Mouse (Mus musculus): Measurements from ENCODE around the gene Mars. TPM values are rescaled to one million over a fixed set of nuclear protein-coding genes. Genes with fewer than 3 reads are reported as not detected.
"Not testable (repeated sequence)": the region's sequence is repeated elsewhere in the genome, so short reads cannot be mapped to it uniquely, and the experiment has no call there.

Gene Mars
- polyA plus RNA-seq, 1 experiment from 2014 or later, result 122 TPM

DNA sequence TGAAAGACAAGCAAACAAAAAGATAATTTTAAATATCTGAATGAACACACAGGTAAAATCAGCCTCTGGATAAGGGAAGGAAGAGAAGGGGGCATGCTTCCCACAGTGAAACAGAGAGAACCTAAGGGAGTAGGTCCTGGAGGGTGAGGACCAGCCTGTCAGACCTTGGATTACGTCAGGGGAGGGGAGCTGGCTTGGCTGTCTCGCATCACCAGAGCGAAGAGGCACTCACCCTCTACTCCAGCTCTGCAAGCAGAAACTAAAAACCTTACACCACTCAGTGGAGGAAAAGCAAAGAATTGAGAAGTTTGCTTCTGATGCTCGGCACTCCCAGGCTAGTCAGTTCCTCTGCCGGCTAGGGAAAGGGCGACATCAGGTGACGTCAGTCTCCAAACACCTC is 8.4 kb upstream of the Mars start:
- no peak for ATAC-seq
- Histone ChIP-seq H3K27ac (no peak overlapping the region), H3K36me3 (no peaks in the 10 kb centered on the region), H3K4me1 (replicated peaks) (no peaks in the 10 kb centered on the region), H3K9ac (replicated peaks) (no peak overlapping the region), H3K27me3 (peaks cover 37% of the 10 kb centered on the region), H3K9me3 (no peaks in the 10 kb centered on the region), H3K4me3 (replicated peaks) (no peak overlapping the region), H3K4me2 (replicated peaks) (no peak overlapping the region)
- 80% methylated on average over 7 of the region's 7 CpGs for WGBS

DNA sequence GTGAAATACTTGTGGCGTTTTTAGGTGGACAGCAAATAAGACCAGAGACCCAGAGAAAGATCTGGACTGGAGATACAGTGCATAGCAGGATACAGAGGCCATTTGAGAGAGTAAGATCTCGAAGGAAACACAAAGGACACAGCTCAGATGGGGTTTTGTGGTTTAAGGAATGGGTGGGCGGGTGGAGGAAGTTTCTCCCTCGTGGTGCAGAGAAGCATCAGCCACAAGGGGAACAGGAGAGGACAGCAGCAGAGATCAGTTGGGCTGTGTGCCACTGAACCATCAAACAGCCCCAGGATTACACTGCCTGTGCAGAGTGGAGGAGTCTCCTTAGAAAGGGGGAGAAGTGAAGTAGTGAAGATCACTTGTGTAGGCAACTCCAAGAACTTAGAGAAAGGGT is 6.4 kb upstream of the Mars start:
- H3K4me2 ChIP-seq (replicated peaks), result no peak overlapping the region
- no peak overlapping the region for H3K27ac ChIP-seq
- no peaks in the 10 kb centered on the region for H3K9me3 ChIP-seq
- H3K4me3 ChIP-seq (replicated peaks), result no peak overlapping the region
- no peaks in the 10 kb centered on the region for H3K36me3 ChIP-seq
- peaks cover 17% of the 10 kb centered on the region for H3K27me3 ChIP-seq
- no peak for ATAC-seq
- 48% methylated on average over 4 of the region's 4 CpGs for WGBS
- no peaks in the 10 kb centered on the region for H3K4me1 ChIP-seq (replicated peaks)
- no peak overlapping the region for H3K9ac ChIP-seq (replicated peaks)

- ATAC-seq, result no peak
These were observed 5.7 kb upstream of the Mars start for GRCm38 (mm10) chr10:127317277-127317676.

GRCm38 (mm10) chr10:127314950-127315349 is 3.4 kb upstream of the Mars start:
- WGBS, result 77% methylated on average over 1 of the region's 1 CpGs
- H3K9ac ChIP-seq (replicated peaks); H3K9me3 ChIP-seq; H3K27ac ChIP-seq; H3K27me3 ChIP-seq; H3K4me2 ChIP-seq (replicated peaks); H3K36me3 ChIP-seq; H3K4me1 ChIP-seq (replicated peaks); ATAC-seq; H3K4me3 ChIP-seq (replicated peaks): not testable (repeated sequence)

More at GRCm38 (mm10) chr10:127317277-127317676, 5.7 kb upstream of the Mars start:
- Histone ChIP-seq H3K4me3 (replicated peaks) (no peak overlapping the region), H3K27ac (no peak overlapping the region), H3K9ac (replicated peaks) (no peak overlapping the region), H3K4me1 (replicated peaks) (no peaks in the 10 kb centered on the region), H3K9me3 (no peaks in the 10 kb centered on the region), H3K4me2 (replicated peaks) (no peak overlapping the region), H3K27me3 (peaks cover 10% of the 10 kb centered on the region), H3K36me3 (no peaks in the 10 kb centered on the region)
- 91% methylated on average over 2 of the region's 2 CpGs for WGBS

- H3K9ac ChIP-seq (replicated peaks); H3K9me3 ChIP-seq; H3K4me3 ChIP-seq (replicated peaks); H3K27ac ChIP-seq; ATAC-seq; H3K27me3 ChIP-seq; H3K4me2 ChIP-seq (replicated peaks); H3K4me1 ChIP-seq (replicated peaks): not testable (repeated sequence)
- peaks cover 11% of the 10 kb centered on the region for H3K36me3 ChIP-seq
- 97% methylated on average over 5 of the region's 5 CpGs for whole genome bisulfite sequencing
These were observed 1.9 kb upstream of the Mars start for GRCm38 (mm10) chr10:127313516-127313915.

DNA sequence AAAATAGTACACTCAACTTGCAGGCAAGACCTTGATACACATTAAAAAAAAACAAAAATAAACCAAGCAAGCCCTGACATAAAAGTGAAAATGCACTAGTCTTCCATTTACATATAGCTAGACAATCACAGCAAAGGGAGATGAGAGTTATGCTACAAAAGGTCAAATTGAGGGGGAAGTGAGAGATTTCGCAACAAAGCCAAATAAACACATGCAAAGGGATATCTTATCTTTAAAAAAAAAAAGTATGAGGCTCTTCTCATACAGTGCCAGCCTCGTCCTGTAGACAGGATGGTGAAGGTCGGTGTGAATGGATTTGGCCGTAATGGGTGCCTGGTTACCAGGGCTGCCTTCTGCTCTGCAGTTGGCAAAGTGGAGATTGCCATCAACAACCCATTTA is 1.3 kb upstream of the Mars start:
- no peak for ATAC-seq
- peaks cover 9% of the 10 kb centered on the region for H3K4me1 ChIP-seq (replicated peaks)
- H3K4me2 ChIP-seq (replicated peaks), result no peak overlapping the region
- 81% methylated on average over 4 of the region's 4 CpGs for WGBS
- H3K9ac ChIP-seq (replicated peaks), result no peak overlapping the region
- no peak overlapping the region for H3K4me3 ChIP-seq (replicated peaks)
- H3K9me3 ChIP-seq, result no peaks in the 10 kb centered on the region
- H3K27me3 ChIP-seq, result 0 out of 2 replicates have a peak, but pooled peaks cover 3% of the 10 kb centered on the region
- H3K36me3 ChIP-seq, result peaks cover 17% of the 10 kb centered on the region
- H3K27ac ChIP-seq, result no peak overlapping the region

DNA sequence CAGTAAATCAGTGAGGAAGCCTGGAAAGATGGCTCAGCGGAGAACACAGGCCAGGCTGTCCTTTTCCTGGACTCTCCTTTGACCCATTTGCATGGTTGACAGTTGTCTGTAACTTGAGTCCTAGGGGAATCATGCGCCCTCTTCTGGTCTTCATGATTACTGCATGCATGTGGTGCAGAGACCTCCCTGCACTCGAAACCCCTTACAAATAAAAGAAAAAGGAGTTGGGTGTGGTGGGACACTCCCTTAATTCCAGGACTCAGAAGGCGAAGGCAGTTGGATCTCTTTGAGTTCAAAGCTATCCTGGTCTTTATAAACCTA is 730 bp upstream of the Mars start:
- peak overlapping the region; percentile 70 for H3K4me2 ChIP-seq (replicated peaks)
- H3K27ac ChIP-seq, result peak overlapping the region; percentile 69
- peaks cover 23% of the 10 kb centered on the region for H3K36me3 ChIP-seq
- no peaks in the 10 kb centered on the region for H3K9me3 ChIP-seq
- peak overlapping the region; percentile 80 for H3K9ac ChIP-seq (replicated peaks)
- WGBS, result 2% methylated on average over 4 of the region's 4 CpGs
- H3K4me3 ChIP-seq (replicated peaks), result peak overlapping the region; percentile 78
- peaks cover 9% of the 10 kb centered on the region for H3K4me1 ChIP-seq (replicated peaks)
- peak; percentile 44; the same call in 1 of the 2 replicates for ATAC-seq
- H3K27me3 ChIP-seq, result no peaks in the 10 kb centered on the region

DNA sequence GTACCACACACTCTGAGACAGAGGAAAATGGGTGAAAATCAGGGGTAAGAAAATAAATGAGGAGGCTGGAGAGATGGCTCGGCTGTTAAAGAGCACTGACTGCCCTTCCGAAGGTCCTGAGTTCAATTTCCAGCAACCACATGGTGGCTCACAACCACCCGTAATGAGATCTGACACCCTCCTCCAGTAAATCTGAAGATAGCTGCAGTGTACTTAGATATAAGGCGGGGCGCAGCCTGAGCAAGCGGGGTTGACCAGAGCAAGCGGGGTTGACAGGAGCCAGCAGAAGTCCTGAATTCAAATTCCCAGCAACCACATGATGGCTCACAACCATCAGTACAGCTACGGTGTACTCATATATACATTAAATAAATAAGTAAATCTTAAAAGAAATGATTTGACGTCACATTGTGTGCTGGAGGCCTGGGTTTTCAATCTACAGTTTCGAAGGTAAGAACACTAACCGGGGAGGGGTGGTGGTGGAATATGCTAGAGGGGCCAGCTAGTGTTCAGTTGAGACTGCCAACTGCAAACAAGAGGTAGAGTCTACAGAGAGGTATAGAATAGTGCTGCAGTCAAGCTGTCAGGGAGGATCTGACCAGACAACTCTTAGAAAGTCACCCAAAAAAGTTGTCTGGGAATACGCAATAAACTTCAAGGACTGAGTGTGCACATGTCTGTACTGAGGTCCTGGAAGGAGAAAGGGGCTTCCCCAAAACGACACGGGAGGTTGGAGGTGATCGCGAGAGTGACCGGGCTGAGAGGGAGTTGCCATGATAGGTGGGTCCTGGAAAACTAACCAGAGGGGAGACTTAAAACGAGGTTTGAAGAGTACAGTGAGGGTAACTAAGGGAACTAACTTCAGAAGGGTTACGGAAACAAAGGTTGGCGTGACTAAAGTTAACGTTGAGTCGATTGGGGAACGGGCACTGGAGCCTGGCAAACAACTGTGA is 787 bp downstream of the Mars start:
- peak overlapping the region; percentile 70 for H3K4me2 ChIP-seq (replicated peaks)

GRCm38 (mm10) chr10:127309167-127309566 is 2.4 kb downstream of the Mars start:
- not testable (repeated sequence) for H3K4me3 ChIP-seq (replicated peaks); H3K9me3 ChIP-seq; H3K9ac ChIP-seq (replicated peaks); H3K4me1 ChIP-seq (replicated peaks); ATAC-seq; H3K27me3 ChIP-seq; H3K4me2 ChIP-seq (replicated peaks); H3K27ac ChIP-seq
- H3K36me3 ChIP-seq, result peaks cover 54% of the 10 kb centered on the region
- WGBS, result 93% methylated on average over 3 of the region's 3 CpGs

More for the DNA sequence above, 787 bp downstream of the Mars start:
- Histone ChIP-seq H3K9me3 (no peaks in the 10 kb centered on the region), H3K27me3 (no peaks in the 10 kb centered on the region), H3K36me3 (peaks cover 38% of the 10 kb centered on the region), H3K4me3 (replicated peaks) (peak overlapping the region; percentile 78), H3K9ac (replicated peaks) (peak overlapping the region; percentile 80), H3K4me1 (replicated peaks) (peaks cover 9% of the 10 kb centered on the region), H3K27ac (peak overlapping the region; percentile 78; the same call in 1 of the 2 replicates)
- WGBS, result 41% methylated on average over 23 of the region's 23 CpGs
- no peak; the same call in 1 of the 2 replicates for ATAC-seq

DNA sequence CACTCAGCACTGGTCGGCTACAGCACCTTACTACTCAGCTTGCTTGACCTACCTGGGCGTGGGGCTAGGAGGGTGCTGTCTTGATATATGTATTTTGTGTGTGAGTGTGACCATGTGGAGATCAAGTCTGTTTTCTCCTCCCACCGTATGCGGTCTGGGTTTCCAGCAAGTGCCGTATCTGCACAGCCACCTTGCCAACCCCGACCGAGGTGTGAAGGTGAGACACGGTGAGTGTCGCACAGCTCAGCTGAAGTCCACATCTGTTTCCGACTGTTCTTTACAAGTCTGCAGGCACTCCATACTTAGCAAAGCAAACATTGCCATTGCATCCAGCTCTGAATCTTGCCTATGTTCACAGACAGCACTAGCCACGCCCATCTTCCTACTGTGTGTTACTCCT is 8.4 kb downstream of the Mars start:
- H3K4me1 ChIP-seq (replicated peaks), result no peaks in the 10 kb centered on the region

DNA sequence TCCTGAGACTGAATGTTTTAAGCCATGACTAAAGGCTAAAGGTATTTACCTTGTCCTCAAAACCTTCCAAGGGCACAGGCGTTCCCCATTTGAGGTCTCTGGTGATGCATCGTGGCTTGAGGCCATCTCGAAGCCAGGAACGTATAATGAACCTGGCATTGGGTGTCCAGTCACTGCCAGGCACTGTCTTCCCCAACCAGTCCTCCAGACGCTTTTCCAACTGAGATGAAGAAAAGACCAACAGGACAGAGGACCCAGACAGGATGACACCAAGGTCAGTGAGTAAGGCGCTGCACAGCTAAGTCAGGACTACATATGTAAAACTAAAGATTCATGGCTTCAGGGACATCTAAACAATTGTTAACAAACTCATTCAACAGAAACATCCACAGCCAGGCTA is 11.2 kb downstream of the Mars start:
- no peak overlapping the region for H3K4me3 ChIP-seq (replicated peaks)
- no peak overlapping the region for H3K9ac ChIP-seq (replicated peaks)
- H3K4me2 ChIP-seq (replicated peaks), result no peak overlapping the region
- 95% methylated on average over 6 of the region's 6 CpGs for WGBS
- H3K27me3 ChIP-seq, result no peaks in the 10 kb centered on the region
- H3K36me3 ChIP-seq, result peaks cover 93% of the 10 kb centered on the region
- H3K9me3 ChIP-seq, result no peaks in the 10 kb centered on the region
- no peak overlapping the region for H3K27ac ChIP-seq
- H3K4me1 ChIP-seq (replicated peaks), result no peaks in the 10 kb centered on the region
- no peak for ATAC-seq

More for the DNA sequence above, 8.4 kb downstream of the Mars start:
- Histone ChIP-seq H3K36me3 (peaks cover 93% of the 10 kb centered on the region), H3K9ac (replicated peaks) (no peak overlapping the region), H3K9me3 (no peaks in the 10 kb centered on the region), H3K4me3 (replicated peaks) (no peak overlapping the region), H3K4me2 (replicated peaks) (no peak overlapping the region), H3K27me3 (no peaks in the 10 kb centered on the region), H3K27ac (no peak overlapping the region)
- WGBS, result 92% methylated on average over 11 of the region's 11 CpGs
- ATAC-seq, result no peak

DNA sequence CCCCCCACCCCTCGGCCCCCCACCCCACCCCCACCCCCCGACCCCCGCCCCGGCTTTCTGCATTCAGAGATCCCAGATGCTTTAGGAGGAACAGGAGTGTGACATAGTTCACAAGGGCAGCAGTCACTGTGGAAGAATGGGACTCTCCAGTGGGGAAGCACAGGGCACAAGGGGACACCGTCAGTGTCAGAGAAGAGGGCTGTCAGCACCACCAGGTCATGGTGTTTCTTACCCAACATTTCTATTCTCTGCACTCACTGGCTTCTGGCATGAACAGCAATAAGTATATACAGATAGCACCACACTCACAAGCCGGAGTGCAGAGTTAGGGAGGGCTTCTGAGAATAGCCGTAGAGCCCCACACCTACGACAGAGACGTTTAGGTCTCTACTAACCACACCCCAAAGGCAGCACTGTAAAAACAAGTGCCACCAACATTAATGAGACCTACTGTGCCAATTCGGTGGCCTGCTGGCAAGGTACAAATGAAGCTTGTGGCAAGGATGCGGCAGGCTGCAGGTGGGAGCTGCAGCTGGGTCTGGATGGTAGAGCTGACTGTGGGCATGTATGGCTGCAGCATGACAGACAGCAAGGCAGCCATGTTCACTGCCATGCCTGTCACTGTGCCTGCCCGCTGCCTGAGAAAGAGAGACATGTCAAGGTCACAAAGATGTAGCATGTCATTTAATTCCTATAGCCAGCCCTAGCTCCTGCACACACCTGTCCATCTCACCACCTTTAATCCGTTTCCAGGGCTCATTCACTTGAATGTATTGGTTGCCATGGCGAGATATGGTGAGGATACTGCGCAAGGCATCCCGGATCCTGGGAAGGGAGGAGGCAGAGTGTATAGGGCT is 14.3 kb downstream of the Mars start:
- no peak for ATAC-seq
- Histone ChIP-seq H3K4me2 (replicated peaks) (no peak overlapping the region), H3K4me3 (replicated peaks) (no peak overlapping the region), H3K9me3 (no peaks in the 10 kb centered on the region), H3K9ac (replicated peaks) (no peak overlapping the region), H3K27me3 (no peaks in the 10 kb centered on the region), H3K27ac (no peak overlapping the region), H3K36me3 (peaks cover 85% of the 10 kb centered on the region), H3K4me1 (replicated peaks) (peaks cover 12% of the 10 kb centered on the region)
- 93% methylated on average over 16 of the region's 16 CpGs for WGBS
